Mouse (Mus musculus) liver, embryonic 13.5 days (tissue): ENCODE results near the gene Prim2. TPM values are rescaled to one million over a fixed set of nuclear protein-coding genes. Genes with fewer than 3 reads are reported as not detected.

Source experiments
- polyA plus RNA-seq: library from polyadenylated mRNA; unstranded; fragments of >200 nt; fragmentation: Nextera tagmentation; extraction: Ambion mirVana; gene quantifications from 2 replicates; pipeline ENCODE4 v1.2.1, GENCODE M21; 2015

Prim2 gene
- polyA plus RNA-seq, 1 experiment from 2014 or later = 43.2 TPM

Other genes with a start within 250 kb of the Prim2 start
- gene Rab23, start 50.1 kb upstream of the Prim2 start, polyA plus RNA-seq = 4.8 and 5.6 TPM in 2 replicates
- gene Bag2, start 88.0 kb upstream of the Prim2 start, polyA plus RNA-seq = 63.2 and 72.5 TPM in 2 replicates
- 6.3 and 7.3 TPM in 2 replicates for gene Zfp451, start 144.8 kb upstream of the Prim2 start, polyA plus RNA-seq
- 1.0 and 1.2 TPM in 2 replicates for gene Bend6, start 238.0 kb upstream of the Prim2 start, polyA plus RNA-seq
- gene Dst, start 238.4 kb upstream of the Prim2 start, polyA plus RNA-seq = 3.2 and 3.3 TPM in 2 replicates